Mouse (Mus musculus): ENCODE results near the gene Rbm6. TPM values are rescaled to one million over a fixed set of nuclear protein-coding genes. Genes with fewer than 3 reads are reported as not detected.
A peak's percentile ranks its signal among the peaks of the same experiment; 100 is the strongest.

The Rbm6 gene
- polyA plus RNA-seq, 1 experiment from 2014 or later: 48.8 TPM

GRCm38 (mm10) chr9:107774411-107774810 lies 98.6 kb downstream of the Rbm6 start:
- 91% methylated on average over 3 of the region's 3 CpGs for WGBS

GRCm38 (mm10) chr9:107771782-107772181 lies 101.3 kb downstream of the Rbm6 start:
- no peak overlapping the region for H3K4me3 ChIP-seq (ENCODE audit: low read length)
- no peak overlapping the region for H3K4me2 ChIP-seq (ENCODE audit: low read depth, low read length)
- H3K27me3 ChIP-seq (ENCODE audit: control insufficient read depth, insufficient read depth, low read length): no peaks in the 10 kb centered on the region
- no peak overlapping the region for H3K27ac ChIP-seq (ENCODE audit: low read length)
- no peak for ATAC-seq (replicated peaks; ENCODE audit: extremely low read depth, insufficient read depth, low FRiP score)
- H3K9me3 ChIP-seq (replicated peaks; ENCODE audit: control insufficient read depth, low read length): no peaks in the 10 kb centered on the region
- no peak overlapping the region for H3K9ac ChIP-seq (ENCODE audit: low read length)
- peaks cover 49% of the 10 kb centered on the region for H3K36me3 ChIP-seq (ENCODE audit: control insufficient read depth, insufficient read depth)
- H3K4me1 ChIP-seq (ENCODE audit: control insufficient read depth, insufficient read depth, low read length): peaks cover 8% of the 10 kb centered on the region
- WGBS: 51% methylated on average over 2 of the region's 2 CpGs

More at GRCm38 (mm10) chr9:107774411-107774810, 98.6 kb downstream of the Rbm6 start:
- H3K4me2 ChIP-seq (ENCODE audit: low read depth, low read length): no peak overlapping the region
- H3K9ac ChIP-seq (ENCODE audit: low read length): no peak overlapping the region
- H3K27ac ChIP-seq (ENCODE audit: low read length): no peak overlapping the region
- H3K9me3 ChIP-seq (replicated peaks; ENCODE audit: control insufficient read depth, low read length): no peaks in the 10 kb centered on the region
- H3K4me1 ChIP-seq (ENCODE audit: control insufficient read depth, insufficient read depth, low read length): peaks cover 1% of the 10 kb centered on the region
- no peaks in the 10 kb centered on the region for H3K27me3 ChIP-seq (ENCODE audit: control insufficient read depth, insufficient read depth, low read length)
- ATAC-seq (replicated peaks; ENCODE audit: extremely low read depth, insufficient read depth, low FRiP score): no peak
- H3K4me3 ChIP-seq (ENCODE audit: low read length): no peak overlapping the region
- H3K36me3 ChIP-seq (ENCODE audit: control insufficient read depth, insufficient read depth): peaks cover 37% of the 10 kb centered on the region

- no peaks in the 10 kb centered on the region for H3K27me3 ChIP-seq (ENCODE audit: control insufficient read depth, insufficient read depth, low read length)
- no peaks in the 10 kb centered on the region for H3K9me3 ChIP-seq (replicated peaks; ENCODE audit: control insufficient read depth, low read length)
- H3K27ac ChIP-seq (ENCODE audit: low read length): peak within 1 kb of the TSS; percentile 92
- peak within 1 kb of the TSS; percentile 99 for H3K9ac ChIP-seq (ENCODE audit: low read length)
- under 1% methylated on average over 60 of the region's 60 CpGs for WGBS
- H3K4me3 ChIP-seq (ENCODE audit: low read length): peak within 1 kb of the TSS; percentile 98
- H3K36me3 ChIP-seq (ENCODE audit: control insufficient read depth, insufficient read depth): peaks cover 48% of the 10 kb centered on the region
- ATAC-seq (replicated peaks; ENCODE audit: extremely low read depth, insufficient read depth, low FRiP score): peak; percentile 100
- H3K4me1 ChIP-seq (ENCODE audit: control insufficient read depth, insufficient read depth, low read length): peaks cover 8% of the 10 kb centered on the region
- peak within 1 kb of the TSS; percentile 67 for H3K4me2 ChIP-seq (ENCODE audit: low read depth, low read length)
Observed at GRCm38 (mm10) chr9:107770374-107771290, 102.4 kb downstream of the Rbm6 start, which contains the start of gene Rbm5. Gene Rbm5 (minus strand): TSS chr9:107770996.

- Histone ChIP-seq H3K9me3 (replicated peaks; ENCODE audit: control insufficient read depth, low read length) (no peaks in the 10 kb centered on the region), H3K4me1 (ENCODE audit: control insufficient read depth, insufficient read depth, low read length) (peaks cover 8% of the 10 kb centered on the region), H3K4me2 (ENCODE audit: low read depth, low read length) (peak overlapping the region; percentile 59), H3K36me3 (ENCODE audit: control insufficient read depth, insufficient read depth) (peaks cover 52% of the 10 kb centered on the region), H3K9ac (ENCODE audit: low read length) (peak overlapping the region; percentile 99), H3K27me3 (ENCODE audit: control insufficient read depth, insufficient read depth, low read length) (no peaks in the 10 kb centered on the region), H3K4me3 (ENCODE audit: low read length) (peak overlapping the region; percentile 98), H3K27ac (ENCODE audit: low read length) (peak overlapping the region; percentile 92)
- WGBS: 1% methylated on average over 9 of the region's 9 CpGs
- no peak for ATAC-seq (replicated peaks; ENCODE audit: extremely low read depth, insufficient read depth, low FRiP score)
Observed at GRCm38 (mm10) chr9:107770037-107770373, 103.0 kb downstream of the Rbm6 start.

- H3K27ac ChIP-seq (ENCODE audit: low read length): no peak overlapping the region
Observed at GRCm38 (mm10) chr9:107769445-107770000, 103.5 kb downstream of the Rbm6 start.

GRCm38 (mm10) chr9:107768851-107769250 lies 104.2 kb downstream of the Rbm6 start:
- H3K36me3 ChIP-seq (ENCODE audit: control insufficient read depth, insufficient read depth): peaks cover 53% of the 10 kb centered on the region
- no peak overlapping the region for H3K4me3 ChIP-seq (ENCODE audit: low read length)
- H3K4me2 ChIP-seq (ENCODE audit: low read depth, low read length): peak overlapping the region; percentile 59; the same call in 1 of the 2 replicates
- no peak for ATAC-seq (replicated peaks; ENCODE audit: extremely low read depth, insufficient read depth, low FRiP score)
- H3K27ac ChIP-seq (ENCODE audit: low read length): no peak overlapping the region
- no peak overlapping the region for H3K9ac ChIP-seq (ENCODE audit: low read length)
- 75% methylated on average over 5 of the region's 5 CpGs for WGBS
- H3K4me1 ChIP-seq (ENCODE audit: control insufficient read depth, insufficient read depth, low read length): peaks cover 8% of the 10 kb centered on the region
- no peaks in the 10 kb centered on the region for H3K9me3 ChIP-seq (replicated peaks; ENCODE audit: control insufficient read depth, low read length)
- H3K27me3 ChIP-seq (ENCODE audit: control insufficient read depth, insufficient read depth, low read length): no peaks in the 10 kb centered on the region

More at GRCm38 (mm10) chr9:107769445-107770000, 103.5 kb downstream of the Rbm6 start:
- WGBS: 17% methylated on average over 4 of the region's 4 CpGs
- Histone ChIP-seq H3K4me3 (ENCODE audit: low read length) (peak overlapping the region; percentile 98), H3K9ac (ENCODE audit: low read length) (peak overlapping the region; percentile 99), H3K4me2 (ENCODE audit: low read depth, low read length) (peak overlapping the region; percentile 59), H3K36me3 (ENCODE audit: control insufficient read depth, insufficient read depth) (peaks cover 53% of the 10 kb centered on the region), H3K4me1 (ENCODE audit: control insufficient read depth, insufficient read depth, low read length) (peaks cover 8% of the 10 kb centered on the region), H3K9me3 (replicated peaks; ENCODE audit: control insufficient read depth, low read length) (no peaks in the 10 kb centered on the region), H3K27me3 (ENCODE audit: control insufficient read depth, insufficient read depth, low read length) (no peaks in the 10 kb centered on the region)
- no peak for ATAC-seq (replicated peaks; ENCODE audit: extremely low read depth, insufficient read depth, low FRiP score)

- Histone ChIP-seq H3K9me3 (replicated peaks; ENCODE audit: control insufficient read depth, low read length) (no peaks in the 10 kb centered on the region), H3K4me1 (ENCODE audit: control insufficient read depth, insufficient read depth, low read length) (no peaks in the 10 kb centered on the region), H3K27me3 (ENCODE audit: control insufficient read depth, insufficient read depth, low read length) (no peaks in the 10 kb centered on the region), H3K27ac (ENCODE audit: low read length) (no peak overlapping the region), H3K36me3 (ENCODE audit: control insufficient read depth, insufficient read depth) (peaks cover 67% of the 10 kb centered on the region), H3K4me2 (ENCODE audit: low read depth, low read length) (no peak overlapping the region), H3K9ac (ENCODE audit: low read length) (no peak overlapping the region), H3K4me3 (ENCODE audit: low read length) (no peak overlapping the region)
- no peak for ATAC-seq (replicated peaks; ENCODE audit: extremely low read depth, insufficient read depth, low FRiP score)
- 85% methylated on average over 6 of the region's 6 CpGs for WGBS
Observed at GRCm38 (mm10) chr9:107759593-107759992, 113.4 kb downstream of the Rbm6 start.

- ATAC-seq (replicated peaks; ENCODE audit: extremely low read depth, insufficient read depth, low FRiP score): no peak
- whole genome bisulfite sequencing: 77% methylated on average over 5 of the region's 5 CpGs
- H3K4me2 ChIP-seq (ENCODE audit: low read depth, low read length): no peak overlapping the region
- no peak overlapping the region for H3K9ac ChIP-seq (ENCODE audit: low read length)
- H3K4me3 ChIP-seq (ENCODE audit: low read length): no peak overlapping the region
- H3K9me3 ChIP-seq (replicated peaks; ENCODE audit: control insufficient read depth, low read length): no peaks in the 10 kb centered on the region
- H3K36me3 ChIP-seq (ENCODE audit: control insufficient read depth, insufficient read depth): peaks cover 80% of the 10 kb centered on the region
- no peak overlapping the region for H3K27ac ChIP-seq (ENCODE audit: low read length)
- peaks cover 4% of the 10 kb centered on the region for H3K4me1 ChIP-seq (ENCODE audit: control insufficient read depth, insufficient read depth, low read length)
- H3K27me3 ChIP-seq (ENCODE audit: control insufficient read depth, insufficient read depth, low read length): no peaks in the 10 kb centered on the region
Observed at GRCm38 (mm10) chr9:107750378-107750777, 122.7 kb downstream of the Rbm6 start.

- 95% methylated on average over 3 of the region's 3 CpGs for WGBS
- no peaks in the 10 kb centered on the region for H3K27me3 ChIP-seq (ENCODE audit: control insufficient read depth, insufficient read depth, low read length)
- H3K9ac ChIP-seq (ENCODE audit: low read length): no peak overlapping the region
- ATAC-seq (replicated peaks; ENCODE audit: extremely low read depth, insufficient read depth, low FRiP score): no peak
- no peak overlapping the region for H3K27ac ChIP-seq (ENCODE audit: low read length)
- H3K36me3 ChIP-seq (ENCODE audit: control insufficient read depth, insufficient read depth): peaks cover 90% of the 10 kb centered on the region
- H3K4me1 ChIP-seq (ENCODE audit: control insufficient read depth, insufficient read depth, low read length): peaks cover 4% of the 10 kb centered on the region
- H3K4me2 ChIP-seq (ENCODE audit: low read depth, low read length): no peak overlapping the region
- no peak overlapping the region for H3K4me3 ChIP-seq (ENCODE audit: low read length)
- no peaks in the 10 kb centered on the region for H3K9me3 ChIP-seq (replicated peaks; ENCODE audit: control insufficient read depth, low read length)
Observed at GRCm38 (mm10) chr9:107748063-107748462, 125.0 kb downstream of the Rbm6 start.
